Mouse (Mus musculus) heart, adult 2 months (tissue): ENCODE measurements at regions not wholly inside any gene's neighbourhood (a gene's known extent, or its start where the extent isn't known, plus 50 kb on each side); places are given as distances from the start of the nearest gene placed in this dataset.

Experiments
- DNase-seq, 2 experiments: peaks; one replicate each; pipeline ENCODE4 v3.0.0; 2021
- H3K27ac ChIP-seq: fragments of 200-600 bp; 2 replicates; pipeline ENCODE4 v1.8.1; 2022
- H3K27me3 ChIP-seq: fragments of 200-500 bp; 2 replicates; pipeline ENCODE4 v1.6.1; 2012; ENCODE audit warnings: mild to moderate bottlenecking, low read length, inconsistent platforms, mixed read lengths; ENCODE audit not compliant: control insufficient read depth, insufficient read depth
- H3K36me3 ChIP-seq: fragments of 200-500 bp; 2 replicates; pipeline ENCODE4 v1.6.1; 2012; ENCODE audit warnings: low read length, inconsistent platforms; ENCODE audit not compliant: control insufficient read depth, insufficient read depth
- H3K4me1 ChIP-seq: fragments of 200-500 bp; 2 replicates; pipeline ENCODE4 v1.6.1; 2011; ENCODE audit warnings: low read length; ENCODE audit not compliant: control insufficient read depth, insufficient read depth
- H3K4me3 ChIP-seq: fragments of 200-600 bp; 2 replicates; pipeline ENCODE4 v1.8.1; 2022
- H3K79me2 ChIP-seq: fragments of 200-500 bp; replicated peaks from 2 replicates; pipeline ENCODE4 v1.6.1; 2012; ENCODE audit warnings: mild to moderate bottlenecking, inconsistent platforms, low read length, moderate library complexity, mixed read lengths; ENCODE audit not compliant: control insufficient read depth, insufficient read depth
- H3K9ac ChIP-seq: fragments of 200-500 bp; 2 replicates; pipeline ENCODE4 v1.6.1; 2012; ENCODE audit warnings: low read depth, mild to moderate bottlenecking, control low read depth, inconsistent platforms, low read length, mixed read lengths
- CTCF ChIP-seq: fragments of 200-600 bp; IDR thresholded peaks from 2 replicates; pipeline ENCODE4 v1.8.1; 2022; ENCODE audit warnings: antibody characterized with exemption, mild to moderate bottlenecking, moderate library complexity
- EP300 ChIP-seq: fragments of 200-500 bp; IDR thresholded peaks from 2 replicates; pipeline ENCODE4 v1.6.1; 2011; ENCODE audit warnings: low read depth, low read length, control low read depth; ENCODE audit not compliant: insufficient read depth
- POLR2A ChIP-seq: fragments of 200-500 bp; IDR thresholded peaks from 2 replicates; pipeline ENCODE4 v1.6.1; 2011; ENCODE audit warnings: mild to moderate bottlenecking, low read depth, low read length, control low read depth; ENCODE audit not compliant: insufficient read depth
- WGBS: fragments of 180-500 bp; shearing (Covaris S2); methylation state at CpG from one replicate; pipeline ENCODE4 v1.1.7; 2018; 5-methylcytosine and 5-hydroxymethylcytosine counted together
- intact Hi-C: fragments of 180-260 bp; cut with DNase I; formaldehyde crosslinking; loops from one replicate; pipeline ENCODE4 v1.15.1; 2025

DNA sequence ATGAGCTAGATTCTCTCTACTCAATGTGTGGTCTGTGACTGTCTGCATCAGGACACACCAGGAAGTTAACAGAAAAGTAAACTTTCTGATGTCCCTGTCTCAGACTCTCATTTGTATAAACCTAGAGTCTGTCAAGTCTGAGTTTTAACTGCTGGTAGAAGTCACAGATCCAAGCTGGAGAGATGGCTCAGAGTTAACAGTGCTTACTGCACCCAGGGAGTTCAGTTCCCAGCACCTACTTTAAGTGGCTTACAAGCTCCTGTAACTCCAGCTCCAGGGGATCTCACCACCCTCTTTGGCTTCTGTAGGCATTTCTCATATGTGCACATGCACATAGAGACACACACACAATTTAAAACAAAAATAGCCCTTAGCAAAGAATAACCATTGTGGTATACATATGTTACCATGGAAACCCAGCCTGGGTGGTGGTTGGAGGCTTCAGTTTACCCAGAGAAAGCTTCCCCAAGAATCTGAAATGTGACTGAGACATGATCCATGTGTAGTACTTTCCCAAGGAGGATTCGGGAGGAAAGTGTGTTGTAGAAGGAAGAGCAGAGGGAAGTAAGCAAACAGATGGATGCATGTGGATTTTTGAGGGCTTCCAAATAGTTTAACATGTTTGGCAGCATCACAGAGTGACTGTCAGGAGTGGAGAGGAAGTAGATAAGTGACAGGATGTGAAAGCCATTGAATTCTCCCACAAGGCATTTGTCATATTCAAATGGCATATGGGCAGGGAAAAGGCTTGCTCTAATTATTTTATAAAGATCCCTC, 1279.8 kb downstream of the Slc22a22 start:
- H3K9ac ChIP-seq: no peak overlapping the region
- H3K27ac ChIP-seq: no peak overlapping the region
- no peaks in the 10 kb centered on the region for H3K27me3 ChIP-seq
- intact Hi-C loops: no loop called here
- TF ChIP-seq CTCF (no peak), EP300 (no peak), POLR2A (no peak)
- H3K36me3 ChIP-seq: no peaks in the 10 kb centered on the region
- WGBS: 28% methylated on average over 1 of the region's 1 CpGs
- no peak for DNase-seq
- no peaks in the 10 kb centered on the region for H3K4me1 ChIP-seq
- H3K4me3 ChIP-seq: no peak overlapping the region
- no peaks in the 10 kb centered on the region for H3K79me2 ChIP-seq

DNA sequence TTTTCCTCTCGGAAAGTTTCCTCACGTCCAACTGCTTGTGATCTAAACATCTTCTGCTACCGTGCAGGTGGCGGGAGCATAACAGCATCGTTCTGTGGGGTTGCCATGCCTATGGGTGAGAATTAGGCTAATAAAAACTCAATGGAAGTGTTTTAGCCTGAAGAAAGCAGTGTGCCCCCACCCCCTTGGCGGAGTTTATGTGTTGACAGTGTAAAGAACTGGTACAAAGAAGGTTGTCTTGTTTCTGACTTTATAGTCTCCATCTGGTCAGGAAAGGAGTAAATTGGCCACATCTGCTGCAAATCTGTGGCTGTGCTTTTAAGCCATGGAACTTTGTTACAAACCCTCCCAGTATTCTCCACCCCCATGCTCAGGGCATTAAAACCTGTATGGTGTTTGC, 1311.2 kb downstream of the Slc22a22 start:
- Histone ChIP-seq H3K4me1 (no peaks in the 10 kb centered on the region), H3K36me3 (no peaks in the 10 kb centered on the region), H3K27me3 (no peaks in the 10 kb centered on the region), H3K27ac (no peak overlapping the region), H3K9ac (no peak overlapping the region), H3K79me2 (no peaks in the 10 kb centered on the region), H3K4me3 (no peak overlapping the region)
- DNase-seq: no peak
- TF ChIP-seq EP300: no peak
- no peak for TF ChIP-seq POLR2A
- no peak for TF ChIP-seq CTCF
- WGBS: 57% methylated on average over 6 of the region's 6 CpGs
- intact Hi-C loops: no loop called here

GRCm38 (mm10) chr15:56158726-56159125, 1318.7 kb downstream of the Slc22a22 start:
- WGBS: 42% methylated on average over 2 of the region's 2 CpGs
- TF ChIP-seq CTCF (no peak), POLR2A (no peak), EP300 (no peak)
- Histone ChIP-seq H3K79me2 (no peaks in the 10 kb centered on the region), H3K9ac (no peak overlapping the region), H3K4me1 (no peaks in the 10 kb centered on the region), H3K27me3 (no peaks in the 10 kb centered on the region), H3K36me3 (no peaks in the 10 kb centered on the region), H3K27ac (no peak overlapping the region), H3K4me3 (no peak overlapping the region)
- no peak for DNase-seq
- intact Hi-C loops: no loop called here

DNA sequence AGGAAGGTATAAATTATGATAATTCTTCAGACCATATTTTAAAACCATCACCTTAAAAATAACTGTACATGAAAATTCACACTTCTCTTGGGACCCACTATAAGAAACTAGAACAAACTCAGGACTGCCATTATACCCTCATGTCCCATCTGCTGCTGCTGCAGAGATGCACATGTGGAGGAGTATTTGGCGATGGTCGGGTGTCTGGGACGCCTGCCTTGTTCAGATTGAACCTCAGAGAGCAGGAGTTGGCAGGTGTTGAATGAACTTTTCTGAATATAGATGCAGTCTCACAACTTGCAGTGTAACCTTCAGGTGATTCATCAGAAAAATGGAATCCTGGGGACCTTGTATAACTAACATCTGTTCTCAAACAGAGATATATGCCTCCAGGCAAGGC, 1338.0 kb downstream of the Slc22a22 start:
- Histone ChIP-seq H3K9ac (no peak overlapping the region), H3K79me2 (no peaks in the 10 kb centered on the region), H3K27me3 (no peaks in the 10 kb centered on the region), H3K4me1 (no peaks in the 10 kb centered on the region), H3K27ac (no peak overlapping the region), H3K36me3 (no peaks in the 10 kb centered on the region), H3K4me3 (no peak overlapping the region)
- no peak for TF ChIP-seq CTCF
- TF ChIP-seq POLR2A: no peak
- TF ChIP-seq EP300: no peak
- intact Hi-C loops: no loop called here
- WGBS: 74% methylated on average over 3 of the region's 3 CpGs
- DNase-seq: no peak

- Histone ChIP-seq H3K27ac (no peak overlapping the region), H3K27me3 (no peaks in the 10 kb centered on the region), H3K4me1 (no peaks in the 10 kb centered on the region), H3K79me2 (no peaks in the 10 kb centered on the region), H3K36me3 (no peaks in the 10 kb centered on the region), H3K4me3 (no peak overlapping the region), H3K9ac (no peak overlapping the region)
- intact Hi-C loops: no loop called here
- 73% methylated on average over 7 of the region's 7 CpGs for WGBS
- no peak for DNase-seq
- TF ChIP-seq CTCF (no peak), EP300 (no peak), POLR2A (no peak)
Measured at GRCm38 (mm10) chr15:56136420-56136970, 1340.9 kb downstream of the Slc22a22 start.

DNA sequence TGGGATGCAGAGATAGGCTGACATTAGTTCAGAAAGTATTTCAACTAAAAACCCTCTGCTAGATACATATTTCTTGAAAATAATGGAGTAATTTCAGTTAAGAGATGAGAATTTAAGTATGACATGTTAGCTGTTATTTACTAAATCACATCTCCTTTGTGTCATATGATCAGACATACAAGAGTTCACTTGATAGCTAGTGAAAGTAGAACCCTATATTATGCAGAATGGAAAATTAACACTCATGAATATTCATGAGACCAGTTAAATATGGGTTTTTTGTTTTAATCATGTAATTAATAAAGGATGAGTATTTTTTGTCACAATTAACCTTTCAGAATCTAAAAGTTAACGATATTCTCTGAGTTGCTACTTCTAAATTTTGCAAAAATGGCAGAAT, 1349.4 kb downstream of the Slc22a22 start:
- no peak overlapping the region for H3K27ac ChIP-seq
- no peak overlapping the region for H3K4me3 ChIP-seq
- H3K4me1 ChIP-seq: no peaks in the 10 kb centered on the region
- no peaks in the 10 kb centered on the region for H3K36me3 ChIP-seq
- no peak for DNase-seq
- H3K27me3 ChIP-seq: no peaks in the 10 kb centered on the region
- TF ChIP-seq CTCF (no peak), EP300 (no peak), POLR2A (no peak)
- 83% methylated on average over 1 of the region's 1 CpGs for WGBS
- intact Hi-C loops: no loop called here
- H3K79me2 ChIP-seq: no peaks in the 10 kb centered on the region
- H3K9ac ChIP-seq: no peak overlapping the region
